Mouse (Mus musculus): ENCODE measurements around the gene Sept6. TPM values are rescaled to one million over a fixed set of nuclear protein-coding genes. Genes with fewer than 3 reads are reported as not detected.

Gene Sept6
- 100 to 1,000 TPM; 108 to 117 TPM for polyA plus RNA-seq (2017; shearing (Covaris generic))

GRCm38 (mm10) chrX:36991694-36992093 lies at the start of gene Sept6:
TSS of gene Sept6 (minus strand) at chrX:36991794.

GRCm38 (mm10) chrX:36902321-36903114 lies 89.1 kb downstream of the Sept6 start, which contains the start of gene Nkrf:
TSS of gene Nkrf (minus strand) at chrX:36902899.

GRCm38 (mm10) chrX:36873765-36874164 lies 117.8 kb downstream of the Sept6 start, which contains the start of the genes Ube2a and C330007P06Rik:
TSS of gene Ube2a (plus strand) at chrX:36873900.
TSS of gene C330007P06Rik (minus strand) at chrX:36874111.

Other genes starting within 250 kb of the Sept6 start
- gene Slc25a43, start 248.1 kb downstream of the Sept6 start, polyA plus RNA-seq (2017; shearing (Covaris generic)), result under 1 TPM; 0.37 to 0.93 TPM
- gene Slc25a5, start 196.1 kb downstream of the Sept6 start, polyA plus RNA-seq (2017; shearing (Covaris generic)), result 100 to 1,000 TPM; 746 to 940 TPM
- gene Ube2a, start 117.9 kb downstream of the Sept6 start, polyA plus RNA-seq (2017; shearing (Covaris generic)), result 100 to 1,000 TPM; 128 to 143 TPM
- 10 to 100 TPM; 29.5 to 31.0 TPM for gene C330007P06Rik, start 117.7 kb downstream of the Sept6 start, polyA plus RNA-seq (2017; shearing (Covaris generic))
- 1 to 10 TPM in 1 of 2 experiments, under 1 TPM in 1; 0.48 to 2.1 TPM for gene Nkrf, start 88.9 kb downstream of the Sept6 start, polyA plus RNA-seq (2017; shearing (Covaris generic))
- not detected for gene Sowahd, start 57.1 kb upstream of the Sept6 start, polyA plus RNA-seq (2017; shearing (Covaris generic))
- gene Rpl39, start 93.6 kb upstream of the Sept6 start, polyA plus RNA-seq (2017; shearing (Covaris generic)), result 100 to 1,000 TPM; 448 to 584 TPM
- gene Upf3b, start 118.5 kb upstream of the Sept6 start, polyA plus RNA-seq (2017; shearing (Covaris generic)), result 10 to 100 TPM; 24.7 to 30.3 TPM
- gene Nkap, start 135.0 kb upstream of the Sept6 start, polyA plus RNA-seq (2017; shearing (Covaris generic)), result 10 to 100 TPM; 20.1 to 25.1 TPM
- under 1 TPM; 0.08 to 0.26 TPM for gene Akap14, start 177.0 kb upstream of the Sept6 start, polyA plus RNA-seq (2017; shearing (Covaris generic))
- 100 to 1,000 TPM; 293 to 300 TPM for gene Ndufa1, start 199.4 kb upstream of the Sept6 start, polyA plus RNA-seq (2017; shearing (Covaris generic))
- gene Rnf113a1, start 199.5 kb upstream of the Sept6 start, polyA plus RNA-seq (2017; shearing (Covaris generic)), result 10 to 100 TPM; 10.3 to 15.5 TPM
- not detected for gene Gm9, start 219.2 kb upstream of the Sept6 start, polyA plus RNA-seq (2017; shearing (Covaris generic))
- gene Rhox1, start 230.5 kb upstream of the Sept6 start, polyA plus RNA-seq (2017; shearing (Covaris generic)), result under 1 TPM in 1 of 2 experiments, not detected in 1; 0.33 TPM